Mouse (Mus musculus): Measurements from ENCODE around the gene Lsr. TPM values are rescaled to one million over a fixed set of nuclear protein-coding genes. Genes with fewer than 3 reads are reported as not detected.

The Lsr gene
- polyA plus RNA-seq (2012; rRNA removed): 312 and 358 TPM in 2 replicates

GRCm38 (mm10) chr7:30973251-30973500 lies at the start of gene Lsr:
Gene Lsr, minus strand, starts transcription at chr7:30973464.

GRCm38 (mm10) chr7:30973501-30974289 lies 431 bp upstream of the Lsr start, which contains the start of gene Fam187b:
Gene Fam187b, plus strand, starts transcription at chr7:30973790.

GRCm38 (mm10) chr7:30956756-30957366 lies 16.4 kb downstream of the Lsr start, which contains the start of gene Usf2:
Gene Usf2, minus strand, starts transcription at chr7:30956803.

GRCm38 (mm10) chr7:30943909-30944635 lies 29.2 kb downstream of the Lsr start, which contains the start of gene Hamp:
Gene Hamp, minus strand, starts transcription at chr7:30944032.

GRCm38 (mm10) chr7:30924581-30924980 lies 48.7 kb downstream of the Lsr start, which contains the start of gene Hamp2:
Gene Hamp2, minus strand, starts transcription at chr7:30924681.

GRCm38 (mm10) chr7:30914732-30915131 lies 58.5 kb downstream of the Lsr start, which contains the start of gene Mag:
Gene Mag, minus strand, starts transcription at chr7:30914873.

Other genes starting within 250 kb of the Lsr start
- gene Tmem147, start 243.9 kb downstream of the Lsr start, polyA plus RNA-seq (2012; rRNA removed): 158 and 172 TPM in 2 replicates
- gene Gapdhs, start 229.8 kb downstream of the Lsr start, polyA plus RNA-seq (2012; rRNA removed): not detected in 2 replicates
- gene Sbsn, start 222.0 kb downstream of the Lsr start, polyA plus RNA-seq (2012; rRNA removed): 1.2 and 1.8 TPM in 2 replicates
- gene Dmkn, start 209.7 kb downstream of the Lsr start, polyA plus RNA-seq (2012; rRNA removed): 3.6 and 5.1 TPM in 2 replicates
- not detected in 2 replicates for gene Krtdap, start 185.6 kb downstream of the Lsr start, polyA plus RNA-seq (2012; rRNA removed)
- gene Ffar2, start 149.7 kb downstream of the Lsr start, polyA plus RNA-seq (2012; rRNA removed): 65.9 and 69.4 TPM in 2 replicates
- gene Ffar3, start 117.3 kb downstream of the Lsr start, polyA plus RNA-seq (2012; rRNA removed): 1.6 and 3.7 TPM in 2 replicates
- gene Ffar1, start 111.9 kb downstream of the Lsr start, polyA plus RNA-seq (2012; rRNA removed): 0.62 and 0.66 TPM in 2 replicates
- gene Cd22, start 93.1 kb downstream of the Lsr start, polyA plus RNA-seq (2012; rRNA removed): 3.6 and 5.0 TPM in 2 replicates
- gene Mag, start 58.6 kb downstream of the Lsr start, polyA plus RNA-seq (2012; rRNA removed): 0.63 and 0.67 TPM in 2 replicates
- 1.2 and 15.5 TPM in 2 replicates for gene Hamp2, start 48.8 kb downstream of the Lsr start, polyA plus RNA-seq (2012; rRNA removed)
- 0.73 and 1.2 TPM in 2 replicates for gene Hamp, start 29.4 kb downstream of the Lsr start, polyA plus RNA-seq (2012; rRNA removed)
- gene Usf2, start 16.7 kb downstream of the Lsr start, polyA plus RNA-seq (2012; rRNA removed): 131 and 151 TPM in 2 replicates
- 4.6 and 5.6 TPM in 2 replicates for gene Fam187b, start 326 bp upstream of the Lsr start, polyA plus RNA-seq (2012; rRNA removed)
- gene Fxyd5, start 69.0 kb upstream of the Lsr start, polyA plus RNA-seq (2012; rRNA removed): 40.4 and 41.9 TPM in 2 replicates
- gene Fxyd7, start 78.0 kb upstream of the Lsr start, polyA plus RNA-seq (2012; rRNA removed): 6.2 and 7.2 TPM in 2 replicates
- gene Fxyd1, start 83.7 kb upstream of the Lsr start, polyA plus RNA-seq (2012; rRNA removed): 192 and 199 TPM in 2 replicates
- gene Lgi4, start 85.9 kb upstream of the Lsr start, polyA plus RNA-seq (2012; rRNA removed): 10.7 and 11.0 TPM in 2 replicates
- gene Fxyd3, start 103.2 kb upstream of the Lsr start, polyA plus RNA-seq (2012; rRNA removed): 95.3 and 98.5 TPM in 2 replicates
- 27.3 and 27.8 TPM in 2 replicates for gene Hpn, start 141.8 kb upstream of the Lsr start, polyA plus RNA-seq (2012; rRNA removed)
- gene Scn1b, start 153.5 kb upstream of the Lsr start, polyA plus RNA-seq (2012; rRNA removed): 36.5 and 37.2 TPM in 2 replicates
- 74.4 and 76.3 TPM in 2 replicates for gene Gramd1a, start 182.4 kb upstream of the Lsr start, polyA plus RNA-seq (2012; rRNA removed)